Mouse (Mus musculus) embryonic facial prominence, embryonic 14.5 days (tissue): Measurements from ENCODE around the gene Vsig2. TPM values are rescaled to one million over a fixed set of nuclear protein-coding genes. Genes with fewer than 3 reads are reported as not detected.
A peak's percentile ranks its signal among the peaks of the same experiment; 100 is the strongest.

Experiments
- ATAC-seq: fragments of 200-750 bp; cut with Nextera tagmentation; 2 replicates; pipeline ENCODE4 v1.8.0; 2017; ENCODE audit warnings: low read depth, moderate number of reproducible peaks, moderate TSS enrichment
- DNase-seq: peaks from one replicate; pipeline ENCODE4 v3.0.0-alpha.2; 2015; ENCODE audit warnings: low spot score
- H3K27ac ChIP-seq: fragments of 300-500 bp; sonication (generic); replicated peaks from 2 replicates; pipeline ENCODE4 v1.5.1; 2014; ENCODE audit warnings: low read depth, mild to moderate bottlenecking, low read length, moderate library complexity
- H3K27me3 ChIP-seq: fragments of 300-500 bp; sonication (generic); replicated peaks from 2 replicates; pipeline ENCODE4 v1.6.1; 2014; ENCODE audit warnings: low read length; ENCODE audit not compliant: control insufficient read depth, insufficient read depth
- H3K36me3 ChIP-seq: fragments of 300-500 bp; sonication (generic); 2 replicates; pipeline ENCODE4 v1.6.1; 2014; ENCODE audit warnings: low read length, mixed read lengths; ENCODE audit not compliant: control insufficient read depth, insufficient read depth
- H3K4me1 ChIP-seq: fragments of 300-500 bp; sonication (generic); 2 replicates; pipeline ENCODE4 v1.6.1; 2014; ENCODE audit warnings: antibody characterized with exemption, low read length; ENCODE audit not compliant: control insufficient read depth, insufficient read depth
- H3K4me2 ChIP-seq: fragments of 300-500 bp; sonication (generic); 2 replicates; pipeline ENCODE4 v1.6.1; 2014; ENCODE audit warnings: low read depth, mild to moderate bottlenecking, low read length, moderate library complexity, mixed read lengths
- H3K4me3 ChIP-seq: fragments of 300-500 bp; sonication (generic); 2 replicates; pipeline ENCODE4 v1.5.1; 2014; ENCODE audit warnings: low read depth, mild to moderate bottlenecking, low read length
- H3K9ac ChIP-seq: fragments of 300-500 bp; sonication (generic); 2 replicates; pipeline ENCODE4 v1.6.1; 2014; ENCODE audit warnings: low read depth, mild to moderate bottlenecking, low read length, moderate library complexity, mixed read lengths
- H3K9me3 ChIP-seq: fragments of 300-500 bp; sonication (generic); 2 replicates; pipeline ENCODE4 v1.6.1; 2016; ENCODE audit warnings: low read length; ENCODE audit not compliant: control insufficient read depth
- WGBS: fragments of 180-500 bp; shearing (Covaris S2); extraction: QIAGEN DNeasy Blood & Tissue Kit; methylation state at CpG from one replicate; pipeline ENCODE4 v1.1.7; 2014; 5-methylcytosine and 5-hydroxymethylcytosine counted together
- polyA plus RNA-seq: library from polyadenylated mRNA; unstranded; fragments of >200 nt; fragmentation: Nextera tagmentation; extraction: Ambion mirVana; gene quantifications from 2 replicates; pipeline ENCODE4 v1.2.1, GENCODE M21; 2014

Vsig2 gene
- polyA plus RNA-seq, 1 experiment from 2014 or later = 1.5 TPM

DNA sequence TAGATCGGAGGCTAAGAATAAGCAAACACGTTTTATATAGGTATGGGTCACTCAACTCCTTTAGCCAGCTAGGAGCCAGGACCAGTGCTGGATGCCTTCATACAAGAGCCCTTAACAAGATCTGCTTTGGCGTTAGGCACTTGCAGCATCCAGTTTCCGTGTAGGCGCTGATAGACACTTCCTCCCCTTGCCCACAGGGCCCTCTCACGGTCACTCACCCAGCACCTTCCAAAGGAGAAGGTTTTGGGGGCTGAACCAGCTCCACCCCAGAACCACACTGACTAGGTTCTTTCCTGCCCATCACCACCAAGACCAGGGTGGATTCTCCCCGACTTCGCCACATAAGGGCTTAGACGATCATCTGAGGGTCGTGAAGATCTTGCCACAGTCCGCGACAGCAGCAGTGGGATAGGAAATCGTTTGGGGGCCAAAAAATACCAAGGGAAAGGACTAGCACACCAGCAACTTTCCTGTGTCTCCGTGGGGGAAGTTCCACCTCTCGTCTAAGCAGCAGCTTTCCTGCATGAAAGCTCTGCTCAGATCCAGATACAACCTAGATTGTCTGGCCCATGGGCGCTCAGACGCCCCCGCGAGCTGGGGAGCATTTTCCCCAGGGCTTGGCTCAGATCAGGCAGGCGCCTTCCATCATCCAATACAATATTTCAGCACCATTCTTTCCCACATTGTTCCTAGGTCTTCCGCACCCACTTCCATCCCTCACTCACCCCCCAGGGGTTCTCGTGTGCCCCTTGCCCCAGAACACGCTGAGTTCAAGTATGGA is 12.9 kb downstream of the Vsig2 start:
- Histone ChIP-seq H3K27ac (no peak overlapping the region), H3K4me1 (peaks cover 15% of the 10 kb centered on the region), H3K36me3 (no peaks in the 10 kb centered on the region), H3K4me2 (peak overlapping the region; percentile 96), H3K27me3 (peaks cover 40% of the 10 kb centered on the region), H3K9ac (peak overlapping the region; percentile 48), H3K4me3 (peak overlapping the region; percentile 46), H3K9me3 (no peaks in the 10 kb centered on the region)
- ATAC-seq (no peak), DNase-seq (no peak)
- 2% methylated on average over 22 of the region's 23 CpGs for WGBS

DNA sequence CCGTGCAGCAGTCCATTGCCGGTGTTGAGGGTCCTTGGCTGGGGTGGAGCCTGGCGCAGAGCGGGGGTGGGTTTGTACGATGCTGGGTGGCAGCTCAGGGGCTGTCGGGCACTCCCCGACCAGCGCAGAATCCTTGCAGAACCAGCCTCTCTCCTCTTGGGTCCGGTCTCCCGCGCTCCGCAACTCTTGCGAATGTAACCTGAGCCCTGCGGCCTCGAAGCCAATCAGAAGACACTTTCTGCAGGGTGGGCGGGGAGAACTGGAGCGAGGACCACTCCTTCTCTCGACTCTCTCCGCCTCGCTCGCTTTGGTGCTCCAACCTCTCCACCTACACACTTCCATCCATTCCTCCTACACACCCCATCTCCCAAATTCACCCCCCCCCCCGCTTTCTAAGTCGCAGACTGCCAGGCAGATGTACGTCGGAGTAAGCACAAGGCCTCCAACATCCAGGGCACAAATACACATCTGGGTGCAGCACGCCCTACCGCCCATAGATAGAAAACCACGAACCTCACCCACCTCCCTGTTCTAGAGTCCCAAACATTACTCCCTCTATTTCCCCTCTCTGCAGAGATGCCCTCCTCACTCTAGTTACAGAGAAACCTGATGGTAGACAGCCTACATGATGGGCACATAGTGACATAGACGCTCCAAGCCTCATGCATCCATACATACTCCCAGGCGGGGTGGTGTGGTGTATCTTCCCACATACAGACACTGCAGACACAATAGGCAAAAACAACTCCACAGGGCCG is 13.7 kb downstream of the Vsig2 start, which contains the start of gene Nrgn:
Nrgn (minus strand) TSS at position 369 of the 758 bp plus-strand sequence.
- Histone ChIP-seq H3K27me3 (peaks cover 34% of the 10 kb centered on the region), H3K36me3 (no peaks in the 10 kb centered on the region), H3K27ac (no peak within 1 kb of the TSS), H3K4me1 (peaks cover 15% of the 10 kb centered on the region), H3K9me3 (no peaks in the 10 kb centered on the region), H3K9ac (peak within 1 kb of the TSS; percentile 48), H3K4me2 (peak within 1 kb of the TSS; percentile 96), H3K4me3 (peak within 1 kb of the TSS; percentile 46)
- peak; percentile 96 for ATAC-seq
- 7% methylated on average over 23 of the region's 31 CpGs for WGBS
- peak; percentile 96 for DNase-seq

GRCm38 (mm10) chr9:37554279-37554678 is 15.2 kb downstream of the Vsig2 start:
- ATAC-seq = no peak
- DNase-seq = no peak
- no peaks in the 10 kb centered on the region for H3K9me3 ChIP-seq
- H3K36me3 ChIP-seq = no peaks in the 10 kb centered on the region
- WGBS = 77% methylated on average over 1 of the region's 1 CpGs
- no peak overlapping the region for H3K9ac ChIP-seq
- H3K27me3 ChIP-seq = peaks cover 28% of the 10 kb centered on the region
- H3K4me3 ChIP-seq = no peak overlapping the region
- H3K4me1 ChIP-seq = peaks cover 15% of the 10 kb centered on the region
- H3K27ac ChIP-seq = no peak overlapping the region
- H3K4me2 ChIP-seq = no peak overlapping the region

GRCm38 (mm10) chr9:37554838-37555748 is 16.0 kb downstream of the Vsig2 start, which contains the start of gene Siae:
Gene Siae, plus strand, starts transcription at chr9:37555698.
- H3K27ac ChIP-seq = peak within 1 kb of the TSS; percentile 45; the same call in 1 of the 2 replicates
- ATAC-seq (no peak), DNase-seq (peak; percentile 50)
- H3K9ac ChIP-seq = no peak within 1 kb of the TSS
- H3K27me3 ChIP-seq = peaks cover 22% of the 10 kb centered on the region
- H3K36me3 ChIP-seq = no peaks in the 10 kb centered on the region
- WGBS = 22% methylated on average over 7 of the region's 7 CpGs
- H3K9me3 ChIP-seq = no peaks in the 10 kb centered on the region
- H3K4me2 ChIP-seq = 0 out of 2 replicates have a peak within 1 kb of the TSS, but pooled peaks have one; percentile 5
- no peak within 1 kb of the TSS for H3K4me3 ChIP-seq
- H3K4me1 ChIP-seq = peaks cover 15% of the 10 kb centered on the region

- H3K9ac ChIP-seq = no peak overlapping the region
- ATAC-seq = no peak
Measured at GRCm38 (mm10) chr9:37556366-37556765, 17.3 kb downstream of the Vsig2 start.

GRCm38 (mm10) chr9:37560617-37561016 is 21.6 kb downstream of the Vsig2 start:
- peaks cover 5% of the 10 kb centered on the region for H3K4me1 ChIP-seq
- no peak overlapping the region for H3K4me2 ChIP-seq
- H3K27me3 ChIP-seq = no peaks in the 10 kb centered on the region
- H3K27ac ChIP-seq = no peak overlapping the region
- DNase-seq (no peak), ATAC-seq (no peak)
- H3K4me3 ChIP-seq = no peak overlapping the region
- no peaks in the 10 kb centered on the region for H3K36me3 ChIP-seq
- WGBS = 87% methylated on average over 2 of the region's 2 CpGs
- no peak overlapping the region for H3K9ac ChIP-seq
- no peaks in the 10 kb centered on the region for H3K9me3 ChIP-seq

More at GRCm38 (mm10) chr9:37556366-37556765, 17.3 kb downstream of the Vsig2 start:
- no peaks in the 10 kb centered on the region for H3K36me3 ChIP-seq
- no peak overlapping the region for H3K4me2 ChIP-seq
- no peak overlapping the region for H3K4me3 ChIP-seq
- H3K9me3 ChIP-seq = no peaks in the 10 kb centered on the region
- H3K27me3 ChIP-seq = peaks cover 10% of the 10 kb centered on the region
- H3K4me1 ChIP-seq = peaks cover 15% of the 10 kb centered on the region
- H3K27ac ChIP-seq = no peak overlapping the region
- peak; percentile 61 for DNase-seq
- 61% methylated on average over 3 of the region's 3 CpGs for WGBS

GRCm38 (mm10) chr9:37563805-37564204 is 24.8 kb downstream of the Vsig2 start:
- DNase-seq (no peak), ATAC-seq (no peak)
- Histone ChIP-seq H3K4me2 (no peak overlapping the region), H3K9me3 (no peaks in the 10 kb centered on the region), H3K9ac (no peak overlapping the region), H3K27me3 (no peaks in the 10 kb centered on the region), H3K4me3 (no peak overlapping the region), H3K36me3 (no peaks in the 10 kb centered on the region), H3K27ac (no peak overlapping the region), H3K4me1 (peaks cover 8% of the 10 kb centered on the region; the same call in 1 of the 2 replicates)
- 57% methylated on average over 1 of the region's 1 CpGs for WGBS

- Histone ChIP-seq H3K36me3 (no peaks in the 10 kb centered on the region), H3K27ac (no peak overlapping the region), H3K27me3 (no peaks in the 10 kb centered on the region), H3K4me1 (peaks cover 8% of the 10 kb centered on the region; the same call in 1 of the 2 replicates), H3K9ac (no peak overlapping the region), H3K4me3 (no peak overlapping the region), H3K4me2 (no peak overlapping the region), H3K9me3 (no peaks in the 10 kb centered on the region)
- no peak for DNase-seq
- WGBS = 83% methylated on average over 2 of the region's 2 CpGs
- no peak for ATAC-seq
Measured at GRCm38 (mm10) chr9:37567019-37567418, 28.0 kb downstream of the Vsig2 start.
